Mouse (Mus musculus): Measurements from ENCODE around the gene Sphk2.

DNA sequence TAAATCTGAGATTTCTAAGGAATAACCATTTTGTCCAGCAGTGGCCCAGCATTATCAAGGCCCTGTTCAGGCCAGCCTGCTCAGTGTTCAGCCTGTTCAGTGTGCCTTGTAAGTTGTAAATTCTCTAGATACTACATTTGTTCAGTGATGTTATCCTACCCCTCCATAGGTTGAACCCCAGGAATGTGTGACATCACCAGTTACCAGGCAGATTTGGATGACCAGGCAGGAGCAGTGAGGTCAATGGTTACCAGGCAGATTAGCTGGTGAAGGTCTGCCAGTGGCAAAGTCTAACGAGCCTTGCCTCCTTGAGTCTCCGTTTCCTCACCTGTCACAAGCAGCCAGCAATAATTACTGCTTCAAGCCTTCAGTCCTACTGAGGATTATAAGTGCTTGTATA lies 26.6 kb upstream of the Sphk2 start:
- TF ChIP-seq CTCF (IDR thresholded peaks at IDR 0.05; ENCODE audit: borderline replicate concordance, control insufficient read depth, extremely low read depth, insufficient read depth, low read length, poor library complexity) (no peak), POLR2A (IDR thresholded peaks at IDR 0.05; ENCODE audit: control insufficient read depth, extremely low read depth, insufficient read depth, low read length, poor library complexity) (no peak)

All from thymus, adult 2 months (tissue).